ENCODE assay signal across 24 mouse cellular contexts in genomic region chr2:181658528-181658927, GRCm38 (mm10). TPM values are rescaled to one million over a fixed set of nuclear protein-coding genes. Genes with fewer than 3 reads are reported as not detected.
DNase-seq lines count a peak whose midpoint lies in the region; ATAC-seq and TF ChIP-seq lines count a peak whose summit lies in the region.
"Had no signal": no experiment of that assay in that cellular context is flagged by ENCODE, and none has a peak within 500 bp of the region (broad histone marks: within the 10 kb centered on the region; RNA-seq: fewer than 3 reads in every experiment).

No protein-coding gene starts in this region.

- H3K4me2 ChIP-seq in heart, embryonic 16.5 days (ENCODE audit: low read depth, low read length), result no peak overlapping the region
- no peak overlapping the region for H3K4me2 ChIP-seq in midbrain, embryonic 13.5 days (replicated peaks)
- H3K4me2 ChIP-seq: embryonic facial prominence, embryonic 12.5 days; forebrain, embryonic 12.5 days; hindbrain, embryonic 12.5 days had no signal

- H3K27me3 ChIP-seq in heart, embryonic 16.5 days (ENCODE audit: control insufficient read depth, insufficient read depth, low read length), result no peaks in the 10 kb centered on the region
- H3K27me3 ChIP-seq in testis, adult 2 months (ENCODE audit: control insufficient read depth, insufficient read depth, low read length), result no peaks in the 10 kb centered on the region
- no peaks in the 10 kb centered on the region for H3K27me3 ChIP-seq in midbrain, embryonic 13.5 days
- H3K27me3 ChIP-seq: CH12.LX; embryonic facial prominence, embryonic 12.5 days; forebrain, embryonic 12.5 days; hindbrain, embryonic 12.5 days had no signal

- no peak for ATAC-seq in heart, embryonic 16.5 days (replicated peaks; ENCODE audit: extremely low read depth, insufficient read depth, low FRiP score)
- no peak for ATAC-seq in midbrain, embryonic 13.5 days

- H3K27ac ChIP-seq in heart, embryonic 16.5 days (ENCODE audit: low read length), result peak overlapping the region; percentile 47; the same call in 1 of the 2 replicates
- H3K27ac ChIP-seq in testis, adult 2 months (ENCODE audit: control insufficient read depth, insufficient read depth, low read depth, low read length), result no peak overlapping the region
- H3K27ac ChIP-seq in midbrain, embryonic 13.5 days, result no peak overlapping the region
- H3K27ac ChIP-seq: embryonic facial prominence, embryonic 12.5 days; hindbrain, embryonic 12.5 days had no signal

- TF ChIP-seq CTCF in testis, adult 2 months (IDR thresholded peaks at IDR 0.05; ENCODE audit: control insufficient read depth, insufficient read depth, insufficient replicate concordance, low read depth, low read length), result no peak

- no peaks in the 10 kb centered on the region for H3K9me3 ChIP-seq in heart, embryonic 16.5 days (replicated peaks; ENCODE audit: control insufficient read depth, low read length)
- no peaks in the 10 kb centered on the region for H3K9me3 ChIP-seq in midbrain, embryonic 13.5 days
- H3K9me3 ChIP-seq: embryonic facial prominence, embryonic 12.5 days; forebrain, embryonic 12.5 days; hindbrain, embryonic 12.5 days had no signal

- WGBS in heart, embryonic 16.5 days, result 83% methylated on average over 7 of the region's 7 CpGs
- WGBS in midbrain, embryonic 13.5 days, result 89% methylated on average over 7 of the region's 7 CpGs

- no peak overlapping the region for H3K9ac ChIP-seq in heart, embryonic 16.5 days (ENCODE audit: low read length)
- no peak overlapping the region for H3K9ac ChIP-seq in midbrain, embryonic 13.5 days (replicated peaks)
- H3K9ac ChIP-seq: embryonic facial prominence, embryonic 12.5 days; forebrain, embryonic 12.5 days; hindbrain, embryonic 12.5 days had no signal

- peaks cover 14% of the 10 kb centered on the region for H3K4me1 ChIP-seq in heart, embryonic 16.5 days (ENCODE audit: control insufficient read depth, insufficient read depth, low read length)
- H3K4me1 ChIP-seq in testis, adult 2 months (ENCODE audit: control insufficient read depth, insufficient read depth, low read length), result peaks cover 9% of the 10 kb centered on the region
- H3K4me1 ChIP-seq in midbrain, embryonic 13.5 days (replicated peaks), result peaks cover 10% of the 10 kb centered on the region; the same call in 1 of the 2 replicates

- no peak for TF ChIP-seq POLR2A in testis, adult 2 months (IDR thresholded peaks at IDR 0.05; ENCODE audit: control insufficient read depth, low read depth, low read length)

- peak; percentile 15 for DNase-seq in gastrocnemius, postnatal 10 days
- no peak for DNase-seq in gastrocnemius, postnatal 4 days (ENCODE audit: low spot score in 2 of 2)
- no peak for DNase-seq in heart, postnatal 4 days
- no peak for DNase-seq in testis, postnatal 14 days (ENCODE audit: low spot score)
- DNase-seq: cerebellum, adult 2 months had no signal

- peaks cover 14% of the 10 kb centered on the region for H3K36me3 ChIP-seq in heart, embryonic 16.5 days (ENCODE audit: control insufficient read depth, insufficient read depth)
- H3K36me3 ChIP-seq in testis, adult 2 months (ENCODE audit: control insufficient read depth, insufficient read depth, low read length), result no peaks in the 10 kb centered on the region
- peaks cover 40% of the 10 kb centered on the region for H3K36me3 ChIP-seq in midbrain, embryonic 13.5 days

- no peak overlapping the region for H3K4me3 ChIP-seq in heart, embryonic 16.5 days (ENCODE audit: low read length)
- H3K4me3 ChIP-seq in testis, adult 2 months (ENCODE audit: control insufficient read depth, low read depth, low read length), result peak overlapping the region; percentile 77
- no peak overlapping the region for H3K4me3 ChIP-seq in midbrain, embryonic 13.5 days (replicated peaks)
- H3K4me3 ChIP-seq: embryonic facial prominence, embryonic 12.5 days; forebrain, embryonic 12.5 days; hindbrain, embryonic 12.5 days had no signal

RNA-seq across cellular contexts. Expression of gene Gm29797, which starts 1.7 kb away (rescaled TPM):
- total RNA-seq in gastrocnemius, postnatal 10 days (2021), result not detected
- total RNA-seq in gastrocnemius, postnatal 4 days (2021), result under 1 TPM in 1 of 2 experiments, not detected in 1; 0.36 TPM
- polyA plus RNA-seq in heart, embryonic 16.5 days (2015; fragmentation: Nextera tagmentation; extraction: Ambion mirVana), result not detected in 2 replicates
- total RNA-seq in heart, postnatal 4 days (2021), result not detected
- 0.16 TPM in 1 of 2 replicates, not detected in the other for polyA plus RNA-seq in testis, adult 2 months (2012; rRNA removed)
- polyA plus RNA-seq in midbrain, embryonic 13.5 days (2015; fragmentation: Nextera tagmentation; extraction: Ambion mirVana), result not detected in 2 replicates
- total RNA-seq: adrenal gland, postnatal 25 days; gastrocnemius, postnatal 36 days; heart, postnatal 36 days had no signal
- polyA plus RNA-seq: embryonic facial prominence, embryonic 12.5 days; forebrain, embryonic 12.5 days; frontal cortex, adult 2 months; heart, embryonic 14.5 days; hindbrain, embryonic 16.5 days; inflammation-experienced regulatory T-cells, adult 6 months had no signal

RNA-seq across cellular contexts. Expression of gene Sox18, which starts 12.9 kb away (rescaled TPM):
- total RNA-seq in gastrocnemius, postnatal 10 days (2021), result 10 to 100 TPM; 25.4 to 36.2 TPM
- 10 to 100 TPM; 33.9 to 34.4 TPM for total RNA-seq in gastrocnemius, postnatal 4 days (2021)
- 53.6 and 55.9 TPM in 2 replicates for polyA plus RNA-seq in heart, embryonic 16.5 days (2015; fragmentation: Nextera tagmentation; extraction: Ambion mirVana)
- 10 to 100 TPM; 75.9 to 80.3 TPM for total RNA-seq in heart, postnatal 4 days (2021)
- polyA plus RNA-seq in testis, adult 2 months (2012; rRNA removed), result 5.0 and 5.5 TPM in 2 replicates
- polyA plus RNA-seq in midbrain, embryonic 13.5 days (2015; fragmentation: Nextera tagmentation; extraction: Ambion mirVana), result 13.7 and 14.2 TPM in 2 replicates
- total RNA-seq: CH12.LX had no signal
- polyA plus RNA-seq: inflammation-experienced regulatory T-cells, adult 6 months had no signal

RNA-seq across cellular contexts. Expression of gene Tcea2, which starts 21.6 kb away (rescaled TPM):
- 1 to 10 TPM; 5.6 to 6.3 TPM for total RNA-seq in gastrocnemius, postnatal 10 days (2021)
- 1 to 10 TPM; 7.5 to 9.7 TPM for total RNA-seq in gastrocnemius, postnatal 4 days (2021)
- polyA plus RNA-seq in heart, embryonic 16.5 days (2015; fragmentation: Nextera tagmentation; extraction: Ambion mirVana), result 17.6 and 19.6 TPM in 2 replicates
- 10 to 100 TPM in 1 of 2 experiments, 1 to 10 TPM in 1; 9.9 to 11.1 TPM for total RNA-seq in heart, postnatal 4 days (2021)
- polyA plus RNA-seq in testis, adult 2 months (2012; rRNA removed), result 577 and 632 TPM in 2 replicates
- polyA plus RNA-seq in midbrain, embryonic 13.5 days (2015; fragmentation: Nextera tagmentation; extraction: Ambion mirVana), result 35.7 and 36.9 TPM in 2 replicates

RNA-seq across cellular contexts. Expression of gene Rgs19, which starts 35.2 kb away (rescaled TPM):
- total RNA-seq in gastrocnemius, postnatal 10 days (2021), result 1 to 10 TPM; 7.5 to 9.6 TPM
- total RNA-seq in gastrocnemius, postnatal 4 days (2021), result 10 to 100 TPM; 16.4 to 20.1 TPM
- polyA plus RNA-seq in heart, embryonic 16.5 days (2015; fragmentation: Nextera tagmentation; extraction: Ambion mirVana), result 34.5 and 40.2 TPM in 2 replicates
- total RNA-seq in heart, postnatal 4 days (2021), result 10 to 100 TPM; 11.3 to 15.8 TPM
- 25.7 and 28.2 TPM in 2 replicates for polyA plus RNA-seq in testis, adult 2 months (2012; rRNA removed)
- 38.9 and 40.4 TPM in 2 replicates for polyA plus RNA-seq in midbrain, embryonic 13.5 days (2015; fragmentation: Nextera tagmentation; extraction: Ambion mirVana)

RNA-seq across cellular contexts. Expression of gene Lkaaear1, which starts 39.7 kb away (rescaled TPM):
- not detected for total RNA-seq in gastrocnemius, postnatal 10 days (2021)
- not detected for total RNA-seq in gastrocnemius, postnatal 4 days (2021)
- polyA plus RNA-seq in heart, embryonic 16.5 days (2015; fragmentation: Nextera tagmentation; extraction: Ambion mirVana), result not detected in 2 replicates
- total RNA-seq in heart, postnatal 4 days (2021), result not detected
- polyA plus RNA-seq in testis, adult 2 months (2012; rRNA removed), result 409 and 417 TPM in 2 replicates
- polyA plus RNA-seq in midbrain, embryonic 13.5 days (2015; fragmentation: Nextera tagmentation; extraction: Ambion mirVana), result not detected in 2 replicates
- total RNA-seq: adrenal gland, adult 2 months; adrenal gland, postnatal 25 days; CH12.LX; ES-E14; gastrocnemius, postnatal 36 days; heart, postnatal 36 days had no signal
- polyA plus RNA-seq: adrenal gland, adult 2 months; cerebellum, adult 2 months; cortical plate, adult 2 months; embryonic facial prominence, embryonic 12.5 days; forebrain, embryonic 12.5 days; forebrain, embryonic 16.5 days; frontal cortex, adult 2 months; heart, embryonic 14.5 days; hindbrain, embryonic 12.5 days; hindbrain, embryonic 16.5 days; inflammation-experienced regulatory T-cells, adult 6 months; intestine, postnatal 0 days had no signal
